In genomic region chr4:152086505-152087210, GRCm38 (mm10) we compare ENCODE assay signal across 8 mouse cellular contexts. TPM values are rescaled to one million over a fixed set of nuclear protein-coding genes. Genes with fewer than 3 reads are reported as not detected.
A peak's percentile ranks its signal among the peaks of the same experiment; 100 is the strongest.
DNase-seq lines count a peak whose midpoint lies in the region; ATAC-seq and TF ChIP-seq lines count a peak whose summit lies in the region.

No protein-coding gene starts in this region.

- H3K9ac ChIP-seq in intestine, embryonic 16.5 days (ENCODE audit: low read depth, low read length) = peak overlapping the region; percentile 90
- peak overlapping the region; percentile 90 for H3K9ac ChIP-seq in liver, embryonic 13.5 days
- peak overlapping the region; percentile 84 for H3K9ac ChIP-seq in neural tube, embryonic 11.5 days (ENCODE audit: low read length)

- no peaks in the 10 kb centered on the region for H3K36me3 ChIP-seq in intestine, embryonic 16.5 days (ENCODE audit: control insufficient read depth, insufficient read depth, low read length)
- 0 out of 2 replicates have a peak, but pooled peaks cover 13% of the 10 kb centered on the region for H3K36me3 ChIP-seq in liver, embryonic 13.5 days
- H3K36me3 ChIP-seq in neural tube, embryonic 11.5 days (ENCODE audit: control insufficient read depth, insufficient read depth, low read length) = no peaks in the 10 kb centered on the region

- peak overlapping the region; percentile 84 for H3K4me2 ChIP-seq in intestine, embryonic 16.5 days (ENCODE audit: low read depth, low read length)
- H3K4me2 ChIP-seq in liver, embryonic 13.5 days = peak overlapping the region; percentile 97
- peak overlapping the region; percentile 89 for H3K4me2 ChIP-seq in neural tube, embryonic 11.5 days (ENCODE audit: low read depth)

- H3K4me1 ChIP-seq in bone marrow, adult 2 months (ENCODE audit: control insufficient read depth, insufficient read depth, low read length) = no peaks in the 10 kb centered on the region; the same call in none of the 2 replicates
- H3K4me1 ChIP-seq in intestine, embryonic 16.5 days (ENCODE audit: control insufficient read depth, insufficient read depth, low read length) = peaks cover 16% of the 10 kb centered on the region
- H3K4me1 ChIP-seq in liver, embryonic 13.5 days (replicated peaks) = peaks cover 54% of the 10 kb centered on the region
- H3K4me1 ChIP-seq in neural tube, embryonic 11.5 days (ENCODE audit: control insufficient read depth, insufficient read depth, low read length) = peaks cover 14% of the 10 kb centered on the region

- TF ChIP-seq CTCF in bone marrow, adult 2 months (IDR thresholded peaks at IDR 0.05; ENCODE audit: control insufficient read depth, insufficient read depth, low read length) = no peak

- no peaks in the 10 kb centered on the region for H3K27me3 ChIP-seq in intestine, embryonic 16.5 days (replicated peaks; ENCODE audit: control insufficient read depth, insufficient read depth, low read length)
- peaks cover 25% of the 10 kb centered on the region; the same call in 1 of the 2 replicates for H3K27me3 ChIP-seq in liver, embryonic 13.5 days
- H3K27me3 ChIP-seq in neural tube, embryonic 11.5 days (ENCODE audit: control insufficient read depth, insufficient read depth, low read length) = no peaks in the 10 kb centered on the region

- peak; percentile 92 for ATAC-seq in intestine, embryonic 16.5 days
- peak; percentile 84 for ATAC-seq in liver, embryonic 13.5 days (ENCODE audit: low read depth)
- peak; percentile 79 for ATAC-seq in neural tube, embryonic 11.5 days (ENCODE audit: insufficient read depth, low FRiP score, low TSS enrichment)

- peak overlapping the region; percentile 37; the same call in 1 of the 2 replicates for H3K27ac ChIP-seq in bone marrow, adult 2 months (ENCODE audit: control insufficient read depth, insufficient read depth, low read depth, low read length, poor library complexity)
- H3K27ac ChIP-seq in intestine, embryonic 16.5 days (ENCODE audit: low read length) = peak overlapping the region; percentile 69
- peak overlapping the region; percentile 72 for H3K27ac ChIP-seq in liver, embryonic 13.5 days
- no peak overlapping the region for H3K27ac ChIP-seq in neural tube, embryonic 11.5 days (ENCODE audit: low read depth, low read length)

- no peak for TF ChIP-seq POLR2A in bone marrow, adult 2 months (IDR thresholded peaks at IDR 0.05; ENCODE audit: borderline replicate concordance, control insufficient read depth, low read depth, low read length)

- no peaks in the 10 kb centered on the region for H3K9me3 ChIP-seq in intestine, embryonic 16.5 days (ENCODE audit: control insufficient read depth, low read length)
- H3K9me3 ChIP-seq in liver, embryonic 13.5 days (replicated peaks) = no peaks in the 10 kb centered on the region
- no peaks in the 10 kb centered on the region for H3K9me3 ChIP-seq in neural tube, embryonic 11.5 days (ENCODE audit: control insufficient read depth, low read length)

- peak; percentile 32 for DNase-seq in gastrocnemius, adult 18-20 months (ENCODE audit: low spot score)
- no peak for DNase-seq in gastrocnemius, adult 8-10 months (ENCODE audit: low spot score in 2 of 2)
- peak; percentile 61 for DNase-seq in gastrocnemius, postnatal 25 days
- DNase-seq in liver, embryonic 13.5 days = peak; percentile 60
- peak; percentile 57 for DNase-seq in neural tube, embryonic 11.5 days (ENCODE audit: low spot score)
- peak; percentile 76 for DNase-seq in thymus, postnatal 0 days (ENCODE audit: low spot score)

- WGBS in bone marrow, adult 2 months = under 1% methylated on average over 92 of the region's 92 CpGs
- under 1% methylated on average over 57 of the region's 92 CpGs for WGBS in intestine, embryonic 16.5 days
- WGBS in liver, embryonic 13.5 days (ENCODE audit: insufficient replicate concordance) = under 1% methylated on average over 70 of the region's 92 CpGs
- under 1% methylated on average over 54 of the region's 92 CpGs for WGBS in neural tube, embryonic 11.5 days

- peak overlapping the region; percentile 62 for H3K4me3 ChIP-seq in bone marrow, adult 2 months (replicated peaks; ENCODE audit: control insufficient read depth, low read depth, low read length)
- H3K4me3 ChIP-seq in intestine, embryonic 16.5 days (ENCODE audit: low read length) = peak overlapping the region; percentile 86
- H3K4me3 ChIP-seq in liver, embryonic 13.5 days (replicated peaks) = peak overlapping the region; percentile 81
- peak overlapping the region; percentile 71 for H3K4me3 ChIP-seq in neural tube, embryonic 11.5 days (ENCODE audit: low read depth, low read length)

RNA-seq across cellular contexts. Expression of gene Plekhg5, which starts 14.4 kb away (rescaled TPM):
- total RNA-seq in gastrocnemius, adult 18-20 months (2021) = 1 to 10 TPM; 5.0 to 6.5 TPM
- total RNA-seq in gastrocnemius, adult 8-10 months (2022) = 1 to 10 TPM; 5.2 to 6.1 (median 5.8) TPM
- 6.5 and 6.6 TPM in 2 replicates for polyA plus RNA-seq in bone marrow, adult 2 months (2011; ENCODE audit: insufficient read depth, insufficient read length, low replicate concordance, missing spikeins)
- total RNA-seq in gastrocnemius, postnatal 25 days (2021) = 1 to 10 TPM; 5.0 to 6.5 TPM
- 14.2 and 17.0 TPM in 2 replicates for polyA plus RNA-seq in intestine, embryonic 16.5 days (2015; fragmentation: Nextera tagmentation; extraction: Ambion mirVana)
- 4.9 and 5.1 TPM in 2 replicates for polyA plus RNA-seq in liver, embryonic 13.5 days (2015; fragmentation: Nextera tagmentation; extraction: Ambion mirVana)
- 7.2 and 7.3 TPM in 2 replicates for polyA plus RNA-seq in neural tube, embryonic 11.5 days (2014; fragmentation: Nextera tagmentation; extraction: Ambion mirVana)
- polyA plus RNA-seq in thymus, postnatal 0 days (2015; fragmentation: Nextera tagmentation; extraction: Ambion mirVana) = 3.4 and 3.9 TPM in 2 replicates

RNA-seq across cellular contexts. Expression of gene Tnfrsf25, which starts 29.1 kb away (rescaled TPM):
- 1 to 10 TPM; 1.0 to 1.8 TPM for total RNA-seq in gastrocnemius, adult 18-20 months (2021)
- under 1 TPM in 3 of 4 experiments, not detected in 1; 0.40 to 0.90 (median 0.85) TPM for total RNA-seq in gastrocnemius, adult 8-10 months (2022)
- 2.6 and 3.3 TPM in 2 replicates for polyA plus RNA-seq in bone marrow, adult 2 months (2011; ENCODE audit: insufficient read depth, insufficient read length, low replicate concordance, missing spikeins)
- 1 to 10 TPM; 1.2 TPM for total RNA-seq in gastrocnemius, postnatal 25 days (2021)
- 1.8 and 2.4 TPM in 2 replicates for polyA plus RNA-seq in intestine, embryonic 16.5 days (2015; fragmentation: Nextera tagmentation; extraction: Ambion mirVana)
- 0.37 and 0.48 TPM in 2 replicates for polyA plus RNA-seq in liver, embryonic 13.5 days (2015; fragmentation: Nextera tagmentation; extraction: Ambion mirVana)
- 0.42 and 0.62 TPM in 2 replicates for polyA plus RNA-seq in neural tube, embryonic 11.5 days (2014; fragmentation: Nextera tagmentation; extraction: Ambion mirVana)
- 37.7 and 44.1 TPM in 2 replicates for polyA plus RNA-seq in thymus, postnatal 0 days (2015; fragmentation: Nextera tagmentation; extraction: Ambion mirVana)

RNA-seq across cellular contexts. Expression of gene Nol9, which starts 47.5 kb away (rescaled TPM):
- total RNA-seq in gastrocnemius, adult 18-20 months (2021) = 1 to 10 TPM; 8.7 to 9.5 TPM
- 10 to 100 TPM in 2 of 4 experiments, 1 to 10 TPM in 2; 9.4 to 13.2 (median 10.0) TPM for total RNA-seq in gastrocnemius, adult 8-10 months (2022)
- 8.1 and 11.9 TPM in 2 replicates for polyA plus RNA-seq in bone marrow, adult 2 months (2011; ENCODE audit: insufficient read depth, insufficient read length, low replicate concordance, missing spikeins)
- total RNA-seq in gastrocnemius, postnatal 25 days (2021) = 1 to 10 TPM; 9.6 TPM
- polyA plus RNA-seq in intestine, embryonic 16.5 days (2015; fragmentation: Nextera tagmentation; extraction: Ambion mirVana) = 22.4 and 22.7 TPM in 2 replicates
- 21.9 and 24.1 TPM in 2 replicates for polyA plus RNA-seq in liver, embryonic 13.5 days (2015; fragmentation: Nextera tagmentation; extraction: Ambion mirVana)
- 31.8 and 32.8 TPM in 2 replicates for polyA plus RNA-seq in neural tube, embryonic 11.5 days (2014; fragmentation: Nextera tagmentation; extraction: Ambion mirVana)
- 22.8 and 24.9 TPM in 2 replicates for polyA plus RNA-seq in thymus, postnatal 0 days (2015; fragmentation: Nextera tagmentation; extraction: Ambion mirVana)

RNA-seq across cellular contexts. Expression of gene Tas1r1, which starts 48.3 kb away (rescaled TPM):
- under 1 TPM; 0.52 to 0.91 TPM for total RNA-seq in gastrocnemius, adult 18-20 months (2021)
- total RNA-seq in gastrocnemius, adult 8-10 months (2022) = 1 to 10 TPM in 1 of 4 experiments, under 1 TPM in 3; 0.32 to 1.3 (median 0.66) TPM
- polyA plus RNA-seq in bone marrow, adult 2 months (2011; ENCODE audit: insufficient read depth, insufficient read length, low replicate concordance, missing spikeins) = 1.0 TPM in 1 of 2 replicates, not detected in the other
- total RNA-seq in gastrocnemius, postnatal 25 days (2021) = under 1 TPM; 0.84 to 0.86 TPM
- polyA plus RNA-seq in intestine, embryonic 16.5 days (2015; fragmentation: Nextera tagmentation; extraction: Ambion mirVana) = 0.20 and 0.21 TPM in 2 replicates
- polyA plus RNA-seq in liver, embryonic 13.5 days (2015; fragmentation: Nextera tagmentation; extraction: Ambion mirVana) = 0.07 TPM in 1 of 2 replicates, not detected in the other
- 0.38 and 0.66 TPM in 2 replicates for polyA plus RNA-seq in neural tube, embryonic 11.5 days (2014; fragmentation: Nextera tagmentation; extraction: Ambion mirVana)
- 0.32 and 0.59 TPM in 2 replicates for polyA plus RNA-seq in thymus, postnatal 0 days (2015; fragmentation: Nextera tagmentation; extraction: Ambion mirVana)

RNA-seq across cellular contexts. Expression of gene Zbtb48, which starts 59.2 kb away (rescaled TPM):
- total RNA-seq in gastrocnemius, adult 18-20 months (2021) = 1 to 10 TPM; 2.2 to 3.1 TPM
- total RNA-seq in gastrocnemius, adult 8-10 months (2022) = 1 to 10 TPM; 2.3 to 4.8 (median 3.1) TPM
- polyA plus RNA-seq in bone marrow, adult 2 months (2011; ENCODE audit: insufficient read depth, insufficient read length, low replicate concordance, missing spikeins) = 7.7 and 21.0 TPM in 2 replicates
- total RNA-seq in gastrocnemius, postnatal 25 days (2021) = 1 to 10 TPM; 2.5 TPM
- 13.5 and 16.6 TPM in 2 replicates for polyA plus RNA-seq in intestine, embryonic 16.5 days (2015; fragmentation: Nextera tagmentation; extraction: Ambion mirVana)
- polyA plus RNA-seq in liver, embryonic 13.5 days (2015; fragmentation: Nextera tagmentation; extraction: Ambion mirVana) = 7.2 and 9.5 TPM in 2 replicates
- 17.4 and 23.8 TPM in 2 replicates for polyA plus RNA-seq in neural tube, embryonic 11.5 days (2014; fragmentation: Nextera tagmentation; extraction: Ambion mirVana)
- polyA plus RNA-seq in thymus, postnatal 0 days (2015; fragmentation: Nextera tagmentation; extraction: Ambion mirVana) = 18.4 and 18.9 TPM in 2 replicates

Comparison
In these comparisons a context has a peak if more than half of its experiments do, and no peak if none do; other contexts are left out.
1. DNase-seq: peak in gastrocnemius, adult 18-20 months (single experiment), gastrocnemius, postnatal 25 days (single experiment), liver, embryonic 13.5 days (single experiment), neural tube, embryonic 11.5 days (single experiment) and thymus, postnatal 0 days (single experiment); none in gastrocnemius, adult 8-10 months (0 of 2).
2. Peak in every context shown above with its lines, with median percentiles within 50 percentile points of each other: H3K4me3 ChIP-seq, ATAC-seq, H3K4me2 ChIP-seq and H3K9ac ChIP-seq.